Mouse (Mus musculus) adrenal gland, adult 18-20 months (tissue): ENCODE results near the gene Nsrp1. TPM values are rescaled to one million over a fixed set of nuclear protein-coding genes. Genes with fewer than 3 reads are reported as not detected.
A peak's percentile ranks its signal among the peaks of the same experiment; 100 is the strongest.
"Not testable (repeated sequence)": the region's sequence is repeated elsewhere in the genome, so short reads cannot be mapped to it uniquely, and the experiment has no call there.

Source experiments
- DNase-seq, 2 experiments: peaks; one replicate each; pipeline ENCODE4 v3.0.0; 2021 to 2022; ENCODE audit warnings: low spot score in 2 of 2
- long read RNA-seq, 2 experiments: library from polyadenylated mRNA; stranded (forward); transcript quantifications; one replicate each; pipeline ENCODE4 v2.0.0; 2021
- total RNA-seq, 2 experiments: library from RNA; stranded (reverse); gene quantifications; 1 replicate in 1 of 2; 2 replicates in 1 of 2; pipeline ENCODE4 v1.2.3; 2021

The Nsrp1 gene
- 10 to 100 TPM; 21.0 to 28.0 TPM for total RNA-seq
- long read RNA-seq, experiment 1, transcript Nsrp1-201 (7 exons, 3,114 nt): major isoform, 19 of 20 reads
- long read RNA-seq, experiment 1, partial matches to known transcripts: 0 of 20 reads
- long read RNA-seq, experiment 1, other reads (novel, unspliced or antisense): 1 of 20 reads
- long read RNA-seq, experiment 2, transcript Nsrp1-201 (7 exons, 3,114 nt): major isoform, 33 of 39 reads
- long read RNA-seq, experiment 2, partial matches to known transcripts: 4 of 39 reads
- long read RNA-seq, experiment 2, other reads (novel, unspliced or antisense): 1 of 39 reads

GRCm38 (mm10) chr11:77078273-77079134 lies at the start of gene Nsrp1:
Gene Nsrp1 (minus strand): TSS chr11:77078435.
- DNase-seq: peak; percentile 88 to 89

GRCm38 (mm10) chr11:77111141-77111540 lies 32.9 kb upstream of the Nsrp1 start:
- DNase-seq: no peak

DNA sequence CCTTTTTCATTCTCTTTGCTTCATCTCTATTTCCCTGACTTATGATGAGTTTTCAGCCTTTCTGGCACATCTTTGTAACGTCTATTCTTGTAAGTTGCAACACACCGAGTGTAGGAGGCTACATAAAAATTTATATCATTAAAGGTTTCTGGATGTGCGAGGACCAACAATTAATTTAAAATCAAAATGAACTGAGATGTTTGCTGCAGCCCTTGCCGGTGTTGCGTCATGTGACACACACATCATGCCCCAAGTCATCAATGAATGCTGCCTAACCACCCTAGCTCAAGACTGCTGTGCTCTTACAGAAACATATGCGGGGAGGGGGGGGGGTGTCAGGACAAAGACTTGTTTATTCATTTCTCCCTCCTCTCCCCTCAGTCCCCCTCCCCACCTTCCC lies 30.2 kb upstream of the Nsrp1 start:
- DNase-seq: no peak

DNA sequence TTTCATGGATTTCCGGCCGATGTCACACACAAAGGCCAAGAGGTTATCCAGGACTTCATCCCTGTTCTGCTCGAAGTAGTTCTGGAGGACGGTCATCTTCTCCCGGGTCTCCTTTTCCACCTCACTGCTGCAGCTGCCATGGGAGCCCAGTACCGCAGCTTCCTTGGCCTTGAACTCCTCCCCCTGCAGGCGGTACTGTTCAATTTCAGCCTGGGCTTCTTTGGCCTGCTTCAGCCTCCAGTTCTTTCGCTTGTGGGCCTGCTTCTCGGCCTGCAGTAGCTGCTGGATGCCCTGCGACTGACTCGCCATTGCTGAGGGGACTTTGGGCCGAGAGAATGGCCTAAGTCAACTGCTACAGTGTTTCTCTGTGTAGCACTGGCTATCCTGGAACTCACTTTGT lies 29.6 kb upstream of the Nsrp1 start:
- not testable (repeated sequence) for DNase-seq

DNA sequence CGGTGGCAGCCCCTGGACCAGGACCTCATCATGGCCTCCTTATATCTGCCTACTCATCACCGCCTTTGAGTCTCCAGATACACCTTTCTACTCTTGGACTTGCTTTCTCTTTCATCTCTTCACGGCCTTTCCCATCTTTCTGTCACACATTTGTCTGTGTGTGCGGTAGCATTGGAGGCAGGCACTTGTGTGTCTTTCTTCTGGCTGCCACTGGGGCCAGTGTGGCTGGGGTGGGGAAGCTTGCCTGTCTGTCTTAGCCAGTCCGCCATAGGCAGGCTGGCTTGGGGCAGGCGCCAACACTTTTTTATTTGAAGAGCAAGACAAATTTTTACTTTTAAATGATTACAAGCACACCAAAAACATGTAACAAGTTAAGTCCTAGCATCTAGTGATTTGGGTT lies 28.7 kb upstream of the Nsrp1 start:
- no peak for DNase-seq

DNA sequence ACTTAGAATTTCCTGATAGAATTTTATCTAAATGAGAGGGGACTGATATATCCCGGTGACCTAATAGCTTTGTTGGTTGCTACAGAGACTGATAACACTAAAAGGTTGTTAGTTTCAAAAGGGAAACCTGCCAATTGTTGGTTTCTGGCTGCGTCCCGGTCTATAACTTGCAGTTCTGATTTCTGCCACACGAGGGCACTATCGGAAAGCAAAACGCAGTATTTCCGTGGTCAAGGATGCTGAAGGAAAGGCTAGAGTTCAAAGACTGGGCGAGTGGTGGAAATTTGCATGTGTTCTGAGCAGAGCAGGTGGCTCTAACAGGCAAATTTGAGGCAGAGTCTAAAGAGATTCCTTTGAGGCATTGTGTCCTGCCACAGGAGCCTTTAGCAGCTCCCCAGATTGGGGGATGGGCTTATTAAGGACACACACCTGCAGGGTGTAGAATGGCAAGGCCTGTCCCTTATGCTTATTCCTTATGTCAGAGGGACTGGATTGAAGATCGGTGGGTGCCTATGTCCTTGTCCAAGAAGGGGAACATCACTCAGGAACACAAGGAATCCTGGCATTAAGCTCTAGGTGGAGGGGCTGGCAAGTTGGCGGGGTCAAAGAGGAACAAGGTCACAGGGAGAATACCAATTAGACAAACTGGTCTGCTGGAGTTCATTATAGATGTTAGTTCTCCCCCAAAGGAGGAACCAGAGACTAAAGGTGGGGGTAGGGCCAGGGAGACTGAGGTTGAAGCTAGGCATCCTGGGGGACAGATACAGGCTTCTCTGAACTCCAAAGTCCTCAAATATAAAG lies 22.1 kb upstream of the Nsrp1 start:
- DNase-seq: peak; percentile 82 to 85

GRCm38 (mm10) chr11:77098332-77098972 lies 20.2 kb upstream of the Nsrp1 start:
- no peak for DNase-seq

DNA sequence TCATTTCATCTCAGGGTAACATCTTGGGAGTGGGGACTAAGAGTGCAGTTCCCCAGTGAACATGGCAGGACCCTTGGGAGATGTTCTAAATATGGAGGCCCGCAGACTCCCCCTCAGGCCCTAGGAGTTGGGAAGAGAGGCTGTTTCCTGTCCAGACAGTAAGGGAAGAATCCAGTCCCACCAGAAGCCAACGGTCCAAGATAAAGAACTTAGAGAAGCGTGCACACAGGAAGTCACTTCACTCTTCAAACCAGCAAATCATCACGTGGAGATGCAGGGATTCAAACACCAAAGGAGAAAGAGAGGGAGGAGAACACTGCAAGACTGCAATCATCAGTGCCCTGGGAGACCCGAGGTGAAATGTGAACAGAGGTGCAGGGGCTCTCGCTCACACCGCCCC lies 18.8 kb upstream of the Nsrp1 start:
- no peak for DNase-seq

DNA sequence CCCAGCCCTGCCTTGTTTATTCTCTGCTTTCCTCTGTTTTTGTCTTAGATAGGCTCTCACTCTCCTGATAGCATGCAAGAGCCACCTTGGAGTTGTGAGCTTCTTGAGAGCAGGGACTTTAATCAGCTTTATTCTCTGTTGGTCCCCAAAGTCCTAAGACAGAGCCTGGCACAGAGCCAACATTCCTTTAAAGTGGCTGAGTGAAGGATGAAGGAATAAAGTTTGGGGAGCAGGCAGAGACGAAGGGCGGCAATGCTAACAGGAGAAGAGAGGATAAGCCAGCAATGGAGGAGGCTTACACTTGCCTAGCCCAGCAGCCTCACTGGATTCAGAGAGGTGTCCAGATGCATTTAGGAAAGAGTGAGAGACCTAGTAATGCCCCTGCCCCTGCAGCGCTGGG lies 18.3 kb upstream of the Nsrp1 start:
- no peak for DNase-seq

GRCm38 (mm10) chr11:77095206-77095605 lies 17.0 kb upstream of the Nsrp1 start:
- DNase-seq: no peak

- no peak for DNase-seq
Observed at GRCm38 (mm10) chr11:77094136-77094535, 15.9 kb upstream of the Nsrp1 start.

DNA sequence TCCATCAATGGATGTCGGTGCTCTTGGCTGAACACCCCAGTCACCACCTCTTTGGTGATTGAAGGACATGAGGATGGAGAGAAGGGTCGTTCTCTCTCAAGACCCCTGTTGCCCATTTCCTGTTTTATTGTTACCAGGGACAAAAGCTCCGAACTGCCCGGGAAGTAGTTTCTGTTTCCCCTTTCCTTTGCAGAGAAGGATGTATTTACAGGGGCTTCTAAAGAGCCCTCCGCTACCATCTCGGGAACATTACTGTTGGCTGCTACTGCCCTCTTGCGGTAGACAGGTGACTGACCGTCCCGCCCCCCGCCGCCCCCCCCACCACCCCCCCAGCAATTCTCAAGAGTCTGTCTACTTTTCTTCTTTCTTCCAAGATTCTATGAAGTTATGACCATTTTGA lies 15.0 kb upstream of the Nsrp1 start:
- peak; percentile 42 to 48 for DNase-seq

GRCm38 (mm10) chr11:77089162-77089561 lies 10.9 kb upstream of the Nsrp1 start:
- no peak for DNase-seq

GRCm38 (mm10) chr11:77087004-77087403 lies 8.8 kb upstream of the Nsrp1 start:
- no peak for DNase-seq

GRCm38 (mm10) chr11:77084001-77084682 lies 5.9 kb upstream of the Nsrp1 start:
- no peak for DNase-seq

DNA sequence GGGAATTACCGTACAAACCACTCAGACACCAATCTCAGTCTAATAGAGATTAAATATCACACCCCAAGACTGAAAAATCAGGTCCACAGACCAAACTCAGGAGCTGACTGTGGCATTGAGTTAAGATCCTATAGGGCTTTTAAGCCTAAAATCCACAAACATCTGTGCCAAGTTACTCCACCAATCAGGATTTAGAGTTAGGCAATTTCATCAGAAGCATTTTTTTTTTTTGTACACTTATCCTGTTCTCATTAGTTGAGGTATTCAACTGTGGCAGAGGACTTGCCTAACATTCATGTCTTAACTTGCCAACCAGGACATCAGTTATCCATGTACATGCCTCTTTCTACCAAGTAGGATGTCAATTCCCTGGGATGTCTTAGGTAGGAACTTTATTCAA lies 1.1 kb upstream of the Nsrp1 start:
- no peak for DNase-seq

GRCm38 (mm10) chr11:77077792-77078191 lies 443 bp downstream of the Nsrp1 start:
- DNase-seq: peak; percentile 14 to 29

DNA sequence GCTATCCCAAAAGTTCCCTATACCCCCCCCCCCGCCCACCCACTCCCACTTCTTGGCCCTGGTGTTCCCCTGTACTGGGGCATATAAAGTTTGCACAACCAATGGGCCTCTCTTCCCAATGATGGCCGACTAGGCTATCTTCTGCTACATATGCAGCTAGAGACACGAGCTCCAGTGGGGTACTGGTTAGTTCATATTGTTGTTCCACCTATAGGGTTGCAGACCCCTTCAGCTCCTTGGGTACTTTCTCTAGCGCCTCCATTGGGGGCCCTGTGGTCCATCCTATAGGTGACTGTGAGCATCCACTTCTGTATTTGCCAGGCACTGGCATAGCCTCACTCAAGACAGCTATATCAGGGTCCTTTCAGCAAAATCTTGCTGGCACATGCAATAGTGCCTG lies 904 bp downstream of the Nsrp1 start:
- not testable (repeated sequence) for DNase-seq

DNA sequence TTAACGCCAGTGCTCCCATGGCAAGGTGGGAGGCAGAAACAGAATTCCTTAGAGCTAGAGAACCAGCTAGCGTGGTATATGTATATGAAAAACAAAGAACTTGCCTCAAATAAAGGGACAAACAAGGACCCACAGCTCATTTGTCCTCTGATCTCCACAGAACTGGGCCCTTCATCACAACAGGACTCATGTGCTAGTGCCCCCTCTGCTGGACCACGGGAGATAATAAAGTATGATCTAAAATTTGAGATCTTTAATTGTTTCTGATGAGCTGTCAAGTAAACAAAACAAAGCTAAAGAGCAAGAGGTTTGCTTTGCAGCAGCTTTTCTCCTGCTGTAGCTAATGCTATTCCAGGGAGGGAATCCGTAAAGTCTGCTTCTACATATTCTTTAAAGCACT lies 7.5 kb downstream of the Nsrp1 start:
- no peak for DNase-seq

DNA sequence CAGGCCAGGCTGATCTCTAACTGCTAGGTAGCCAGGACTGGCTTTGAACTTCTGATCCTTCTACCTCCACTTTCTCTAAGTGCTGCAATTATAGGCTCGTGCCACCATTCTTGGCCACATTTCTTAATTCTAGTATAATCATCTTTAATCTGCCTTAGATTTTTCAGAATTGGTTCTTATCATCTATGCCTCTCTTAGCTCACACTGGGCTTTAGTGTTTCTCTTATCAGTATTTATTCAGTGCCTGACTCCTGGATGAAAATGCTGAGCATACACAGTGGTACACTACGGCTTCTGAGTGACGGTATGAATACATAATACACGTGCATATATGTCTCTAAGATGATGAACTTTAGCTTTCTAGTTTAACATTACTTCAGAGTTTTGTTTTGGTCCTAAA lies 9.4 kb downstream of the Nsrp1 start:
- no peak for DNase-seq

- no peak for DNase-seq
Observed at GRCm38 (mm10) chr11:77063406-77063805, 14.8 kb downstream of the Nsrp1 start.
